Mouse (Mus musculus) ES-E14 (cell line): ENCODE data around the gene Dapk3.

Source experiments
- CHD2 ChIP-seq: IDR thresholded peaks from 2 replicates; pipeline ENCODE4 v1.6.1; 2014; ENCODE audit warnings: mild to moderate bottlenecking, low read depth, low read length, inconsistent platforms
- HCFC1 ChIP-seq: IDR thresholded peaks from 2 replicates; pipeline ENCODE4 v1.6.1; 2012; ENCODE audit warnings: low read length, inconsistent platforms, borderline replicate concordance; ENCODE audit not compliant: insufficient read depth
- MAFK ChIP-seq: IDR thresholded peaks from 2 replicates; pipeline ENCODE4 v1.6.1; 2014; ENCODE audit warnings: mild to moderate bottlenecking, low read depth, low read length, inconsistent platforms; ENCODE audit not compliant: insufficient read depth
- ZC3H11A ChIP-seq: IDR thresholded peaks from 2 replicates; pipeline ENCODE4 v1.6.1; 2012; ENCODE audit warnings: low read depth, mild to moderate bottlenecking, inconsistent platforms, low read length, borderline replicate concordance
- ZNF384 ChIP-seq: IDR thresholded peaks from 2 replicates; pipeline ENCODE4 v1.6.1; 2012; ENCODE audit warnings: low read depth, low read length, inconsistent platforms

DNA sequence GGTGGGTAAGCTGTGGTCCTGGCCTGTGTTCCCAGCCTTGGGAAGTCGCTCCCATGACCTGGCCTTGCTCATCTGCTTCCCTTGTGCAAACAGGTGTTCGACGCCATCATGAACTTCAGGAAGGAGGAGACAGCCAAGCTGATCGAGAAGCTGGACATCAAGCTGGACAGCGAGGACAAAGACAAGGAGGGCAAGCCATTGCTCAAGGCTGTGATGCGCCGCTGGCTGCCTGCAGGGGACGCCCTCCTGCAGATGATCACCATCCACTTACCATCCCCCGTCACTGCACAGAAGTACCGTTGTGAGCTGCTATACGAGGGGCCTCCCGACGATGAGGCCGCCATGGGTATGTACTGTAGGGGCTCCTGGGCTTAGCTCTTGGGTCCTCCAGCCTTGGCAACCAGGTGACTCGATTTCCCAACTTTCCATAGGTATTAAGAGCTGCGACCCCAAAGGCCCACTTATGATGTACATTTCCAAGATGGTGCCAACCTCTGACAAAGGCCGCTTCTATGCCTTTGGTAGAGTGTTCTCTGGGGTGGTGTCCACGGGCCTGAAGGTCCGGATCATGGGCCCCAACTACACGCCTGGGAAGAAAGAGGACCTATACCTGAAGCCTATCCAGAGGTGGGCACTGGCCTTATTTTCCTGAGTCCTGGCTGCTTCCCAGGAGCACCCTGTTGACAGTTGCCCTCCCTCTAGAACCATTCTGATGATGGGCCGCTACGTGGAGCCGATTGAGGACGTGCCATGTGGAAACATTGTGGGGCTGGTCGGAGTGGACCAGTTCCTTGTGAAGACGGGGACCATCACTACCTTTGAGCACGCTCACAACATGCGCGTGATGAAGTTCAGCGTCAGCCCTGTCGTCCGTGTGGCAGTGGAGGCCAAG, 3.1 kb upstream of the Dapk3 start:
- TF ChIP-seq ZC3H11A = no peak
- no peak for TF ChIP-seq MAFK
- no peak for TF ChIP-seq ZNF384
- TF ChIP-seq CHD2 = no peak
- TF ChIP-seq HCFC1 = no peak
